Mouse (Mus musculus) embryo, embryonic 9.5 days (tissue): ENCODE results near the gene Dtnbp1.

ENCODE experiments used
- DNase-seq: peaks from one replicate; pipeline ENCODE4 v3.0.0-alpha.2; 2017; ENCODE audit errors: extremely low spot score

Gene Dtnbp1

GRCm38 (mm10) chr13:44948320-44949250 is 53.4 kb downstream of the Dtnbp1 start:
- DNase-seq = no peak

- peak; percentile 33 for DNase-seq
Observed at GRCm38 (mm10) chr13:44946880-44947635, 54.9 kb downstream of the Dtnbp1 start.

GRCm38 (mm10) chr13:44943618-44944017 is 58.3 kb downstream of the Dtnbp1 start:
- DNase-seq = no peak

GRCm38 (mm10) chr13:44939326-44940035 is 62.5 kb downstream of the Dtnbp1 start:
- DNase-seq = no peak

GRCm38 (mm10) chr13:44937681-44938080 is 64.3 kb downstream of the Dtnbp1 start:
- no peak for DNase-seq

GRCm38 (mm10) chr13:44933575-44933974 is 68.4 kb downstream of the Dtnbp1 start:
- no peak for DNase-seq

- DNase-seq = no peak
Observed at GRCm38 (mm10) chr13:44932307-44933264, 69.4 kb downstream of the Dtnbp1 start.

- DNase-seq = no peak
Observed at GRCm38 (mm10) chr13:44926311-44926710, 75.6 kb downstream of the Dtnbp1 start.

- no peak for DNase-seq
Observed at GRCm38 (mm10) chr13:44925173-44925572, 76.8 kb downstream of the Dtnbp1 start.

- DNase-seq = no peak
Observed at GRCm38 (mm10) chr13:44924042-44924441, 77.9 kb downstream of the Dtnbp1 start.

GRCm38 (mm10) chr13:44921721-44922120 is 80.2 kb downstream of the Dtnbp1 start:
- no peak for DNase-seq

- no peak for DNase-seq
Observed at GRCm38 (mm10) chr13:44921095-44921494, 80.9 kb downstream of the Dtnbp1 start.

- no peak for DNase-seq
Observed at GRCm38 (mm10) chr13:44918269-44918668, 83.7 kb downstream of the Dtnbp1 start.

GRCm38 (mm10) chr13:44917202-44917601 is 84.7 kb downstream of the Dtnbp1 start:
- no peak for DNase-seq

- DNase-seq = no peak
Observed at GRCm38 (mm10) chr13:44915945-44916344, 86.0 kb downstream of the Dtnbp1 start.

GRCm38 (mm10) chr13:44915382-44915781 is 86.6 kb downstream of the Dtnbp1 start:
- DNase-seq = no peak

GRCm38 (mm10) chr13:44913560-44913959 is 88.4 kb downstream of the Dtnbp1 start:
- no peak for DNase-seq

- no peak for DNase-seq
Observed at GRCm38 (mm10) chr13:44912851-44913250, 89.1 kb downstream of the Dtnbp1 start.

GRCm38 (mm10) chr13:44908790-44909189 is 93.2 kb downstream of the Dtnbp1 start:
- no peak for DNase-seq

- DNase-seq = no peak
Observed at GRCm38 (mm10) chr13:44907702-44908101, 94.2 kb downstream of the Dtnbp1 start.

- no peak for DNase-seq
Observed at GRCm38 (mm10) chr13:44906141-44906540, 95.8 kb downstream of the Dtnbp1 start.
